Mouse (Mus musculus): ENCODE measurements around the gene Hk3. TPM values are rescaled to one million over a fixed set of nuclear protein-coding genes. Genes with fewer than 3 reads are reported as not detected.

The Hk3 gene
- polyA plus RNA-seq, 1 experiment: not detected

- H3K27me3 ChIP-seq (ENCODE audit: control insufficient read depth, insufficient read depth, insufficient read length): peaks cover 78% of the 10 kb centered on the region
These were observed 32.9 kb downstream of the Hk3 start for GRCm38 (mm10) chr13:54988181-54988760.

GRCm38 (mm10) chr13:54987405-54987804 is 33.8 kb downstream of the Hk3 start:
- Histone ChIP-seq H3K79me2 (ENCODE audit: control insufficient read depth, insufficient read depth) (no peaks in the 10 kb centered on the region), H3K4me3 (ENCODE audit: insufficient read depth, poor library complexity, severe bottlenecking) (no peak overlapping the region), H3ac (ENCODE audit: control insufficient read depth, insufficient read length, low read depth) (no peak overlapping the region), H3K79me3 (ENCODE audit: low read depth) (no peaks in the 10 kb centered on the region), H3K27me3 (ENCODE audit: control insufficient read depth, insufficient read depth, insufficient read length) (peaks cover 78% of the 10 kb centered on the region), H3K36me3 (ENCODE audit: control insufficient read depth, insufficient read depth) (no peaks in the 10 kb centered on the region)
- TF ChIP-seq MYOD1 (IDR thresholded peaks at IDR 0.05; ENCODE audit: control insufficient read depth, insufficient read length, low read depth) (no peak), CTCF (IDR thresholded peaks at IDR 0.05; ENCODE audit: control insufficient read depth, insufficient read depth, insufficient read length) (no peak), MYOG (IDR thresholded peaks at IDR 0.05; ENCODE audit: control insufficient read depth, extremely low read depth, insufficient read length) (no peak), MAX (IDR thresholded peaks at IDR 0.05) (no peak), FOSL1 (IDR thresholded peaks at IDR 0.05; ENCODE audit: insufficient read depth, low read length, poor library complexity, severe bottlenecking) (no peak), CEBPB (IDR thresholded peaks at IDR 0.05; ENCODE audit: low read depth) (no peak)

More at GRCm38 (mm10) chr13:54988181-54988760, 32.9 kb downstream of the Hk3 start:
- H3K36me3 ChIP-seq (ENCODE audit: control insufficient read depth, insufficient read depth): no peaks in the 10 kb centered on the region
- H3K79me2 ChIP-seq (ENCODE audit: control insufficient read depth, insufficient read depth): no peaks in the 10 kb centered on the region
- H3K4me3 ChIP-seq (ENCODE audit: insufficient read depth, poor library complexity, severe bottlenecking): no peak overlapping the region
- TF ChIP-seq CTCF (IDR thresholded peaks at IDR 0.05; ENCODE audit: control insufficient read depth, insufficient read depth, insufficient read length) (no peak), MYOG (IDR thresholded peaks at IDR 0.05; ENCODE audit: control insufficient read depth, extremely low read depth, insufficient read length) (no peak), MAX (IDR thresholded peaks at IDR 0.05) (no peak), CEBPB (IDR thresholded peaks at IDR 0.05; ENCODE audit: low read depth) (no peak), FOSL1 (IDR thresholded peaks at IDR 0.05; ENCODE audit: insufficient read depth, low read length, poor library complexity, severe bottlenecking) (no peak), USF1 (IDR thresholded peaks at IDR 0.05; ENCODE audit: low read depth) (no peak), MYOD1 (IDR thresholded peaks at IDR 0.05; ENCODE audit: control insufficient read depth, insufficient read length, low read depth) (no peak)
- no peaks in the 10 kb centered on the region for H3K79me3 ChIP-seq (ENCODE audit: low read depth)
- H3ac ChIP-seq (ENCODE audit: control insufficient read depth, insufficient read length, low read depth): no peak overlapping the region

GRCm38 (mm10) chr13:54983614-54984013 is 37.6 kb downstream of the Hk3 start:
- Histone ChIP-seq H3K4me3 (ENCODE audit: insufficient read depth, poor library complexity, severe bottlenecking) (no peak overlapping the region), H3ac (ENCODE audit: control insufficient read depth, insufficient read length, low read depth) (no peak overlapping the region), H3K27me3 (ENCODE audit: control insufficient read depth, insufficient read depth, insufficient read length) (peaks cover 84% of the 10 kb centered on the region), H3K79me2 (ENCODE audit: control insufficient read depth, insufficient read depth) (no peaks in the 10 kb centered on the region), H3K79me3 (ENCODE audit: low read depth) (no peaks in the 10 kb centered on the region), H3K36me3 (ENCODE audit: control insufficient read depth, insufficient read depth) (no peaks in the 10 kb centered on the region)
- no peak for TF ChIP-seq MYOG (IDR thresholded peaks at IDR 0.05; ENCODE audit: control insufficient read depth, extremely low read depth, insufficient read length)
- TF ChIP-seq MAX (IDR thresholded peaks at IDR 0.05): no peak
- no peak for TF ChIP-seq FOSL1 (IDR thresholded peaks at IDR 0.05; ENCODE audit: insufficient read depth, low read length, poor library complexity, severe bottlenecking)
- no peak for TF ChIP-seq CTCF (IDR thresholded peaks at IDR 0.05; ENCODE audit: control insufficient read depth, insufficient read depth, insufficient read length)
- TF ChIP-seq CEBPB (IDR thresholded peaks at IDR 0.05; ENCODE audit: low read depth): no peak
- TF ChIP-seq MYOD1 (IDR thresholded peaks at IDR 0.05; ENCODE audit: control insufficient read depth, insufficient read length, low read depth): no peak
- no peak for TF ChIP-seq USF1 (IDR thresholded peaks at IDR 0.05; ENCODE audit: low read depth)

GRCm38 (mm10) chr13:54983001-54983400 is 38.2 kb downstream of the Hk3 start:
- H3K27me3 ChIP-seq (ENCODE audit: control insufficient read depth, insufficient read depth, insufficient read length): peaks cover 84% of the 10 kb centered on the region
- no peaks in the 10 kb centered on the region for H3K36me3 ChIP-seq (ENCODE audit: control insufficient read depth, insufficient read depth)
- H3ac ChIP-seq (ENCODE audit: control insufficient read depth, insufficient read length, low read depth): no peak overlapping the region
- no peak for TF ChIP-seq MAX (IDR thresholded peaks at IDR 0.05)
- TF ChIP-seq MYOD1 (IDR thresholded peaks at IDR 0.05; ENCODE audit: control insufficient read depth, insufficient read length, low read depth): no peak
- no peak for TF ChIP-seq MYOG (IDR thresholded peaks at IDR 0.05; ENCODE audit: control insufficient read depth, extremely low read depth, insufficient read length)
- TF ChIP-seq USF1 (IDR thresholded peaks at IDR 0.05; ENCODE audit: low read depth): no peak
- no peak for TF ChIP-seq CEBPB (IDR thresholded peaks at IDR 0.05; ENCODE audit: low read depth)
- no peak for TF ChIP-seq CTCF (IDR thresholded peaks at IDR 0.05; ENCODE audit: control insufficient read depth, insufficient read depth, insufficient read length)
- TF ChIP-seq FOSL1 (IDR thresholded peaks at IDR 0.05; ENCODE audit: insufficient read depth, low read length, poor library complexity, severe bottlenecking): no peak
- H3K4me3 ChIP-seq (ENCODE audit: insufficient read depth, poor library complexity, severe bottlenecking): no peak overlapping the region
- H3K79me2 ChIP-seq (ENCODE audit: control insufficient read depth, insufficient read depth): no peaks in the 10 kb centered on the region
- no peaks in the 10 kb centered on the region for H3K79me3 ChIP-seq (ENCODE audit: low read depth)

GRCm38 (mm10) chr13:54980957-54981356 is 40.2 kb downstream of the Hk3 start:
- Histone ChIP-seq H3K4me3 (ENCODE audit: insufficient read depth, poor library complexity, severe bottlenecking) (no peak overlapping the region), H3K27me3 (ENCODE audit: control insufficient read depth, insufficient read depth, insufficient read length) (peaks cover 84% of the 10 kb centered on the region), H3K36me3 (ENCODE audit: control insufficient read depth, insufficient read depth) (no peaks in the 10 kb centered on the region), H3K79me2 (ENCODE audit: control insufficient read depth, insufficient read depth) (no peaks in the 10 kb centered on the region), H3ac (ENCODE audit: control insufficient read depth, insufficient read length, low read depth) (no peak overlapping the region), H3K79me3 (ENCODE audit: low read depth) (no peaks in the 10 kb centered on the region)
- TF ChIP-seq MYOD1 (IDR thresholded peaks at IDR 0.05; ENCODE audit: control insufficient read depth, insufficient read length, low read depth) (no peak), MAX (IDR thresholded peaks at IDR 0.05) (no peak), USF1 (IDR thresholded peaks at IDR 0.05; ENCODE audit: low read depth) (no peak), CTCF (IDR thresholded peaks at IDR 0.05; ENCODE audit: control insufficient read depth, insufficient read depth, insufficient read length) (no peak), CEBPB (IDR thresholded peaks at IDR 0.05; ENCODE audit: low read depth) (no peak), FOSL1 (IDR thresholded peaks at IDR 0.05; ENCODE audit: insufficient read depth, low read length, poor library complexity, severe bottlenecking) (no peak), MYOG (IDR thresholded peaks at IDR 0.05; ENCODE audit: control insufficient read depth, extremely low read depth, insufficient read length) (no peak)
